Mouse (Mus musculus): ENCODE measurements around the gene Trim52. TPM values are rescaled to one million over a fixed set of nuclear protein-coding genes. Genes with fewer than 3 reads are reported as not detected.

Gene Trim52
- total RNA-seq, 2 experiments from 2014 or later, result not detected

DNA sequence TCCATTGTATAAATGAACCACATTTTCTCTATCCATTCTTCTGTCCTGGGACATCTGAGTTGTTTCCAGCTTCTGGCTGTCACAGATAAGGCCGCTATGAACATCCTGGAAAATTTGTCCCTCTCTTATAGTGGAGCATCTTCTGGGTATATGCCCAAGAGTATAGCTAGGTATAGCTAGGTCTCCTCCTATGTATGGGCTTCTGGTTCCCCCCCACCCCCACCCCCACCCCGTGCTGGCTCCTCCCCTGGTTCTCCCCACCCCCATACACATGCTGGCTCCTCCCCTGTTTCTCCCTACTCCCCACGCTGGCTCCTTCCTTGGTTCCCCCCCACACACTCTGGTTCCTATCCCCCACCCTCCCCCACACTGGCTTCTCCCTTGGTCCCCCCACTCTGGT, 78.0 kb downstream of the Trim52 start:
- intact Hi-C loops (cut with DNase I), result no loop called here
- no peak for DNase-seq (ENCODE audit: low spot score in 2 of 2)

Other genes with a start within 250 kb of the Trim52 start
- gene Spry2, start 209.4 kb upstream of the Trim52 start, total RNA-seq (2021), result 10 to 100 TPM; 92.0 to 97.1 TPM